Mouse (Mus musculus) hematopoietic stem cell, adult 5-6 weeks (primary cell): ENCODE measurements around the gene Ggct. TPM values are rescaled to one million over a fixed set of nuclear protein-coding genes. Genes with fewer than 3 reads are reported as not detected.

Experiments used
- ATAC-seq, 2 experiments: fragments of 125-278 bp in 1 of 2; replicated peaks in 1 of 2; 2 replicates each; pipeline ENCODE4 v1.8.0; 2016 to 2017; ENCODE audit warnings: inconsistent platforms in 2 of 2, mild to moderate bottlenecking in 2 of 2, moderate number of reproducible peaks in 2 of 2, low read depth in 1 of 2, moderate TSS enrichment in 1 of 2; ENCODE audit not compliant: low FRiP score in 2 of 2, poor library complexity in 2 of 2, severe bottlenecking in 2 of 2, insufficient read depth in 1 of 2, low TSS enrichment in 1 of 2
- total RNA-seq: library from RNA; stranded (forward); fragments of 172-1452, 232-1000 nt; gene quantifications from 2 replicates; pipeline ENCODE4 v1.2.3, GENCODE M21; 2017

The Ggct gene
- 24.8 and 52.7 TPM in 2 replicates for total RNA-seq

DNA sequence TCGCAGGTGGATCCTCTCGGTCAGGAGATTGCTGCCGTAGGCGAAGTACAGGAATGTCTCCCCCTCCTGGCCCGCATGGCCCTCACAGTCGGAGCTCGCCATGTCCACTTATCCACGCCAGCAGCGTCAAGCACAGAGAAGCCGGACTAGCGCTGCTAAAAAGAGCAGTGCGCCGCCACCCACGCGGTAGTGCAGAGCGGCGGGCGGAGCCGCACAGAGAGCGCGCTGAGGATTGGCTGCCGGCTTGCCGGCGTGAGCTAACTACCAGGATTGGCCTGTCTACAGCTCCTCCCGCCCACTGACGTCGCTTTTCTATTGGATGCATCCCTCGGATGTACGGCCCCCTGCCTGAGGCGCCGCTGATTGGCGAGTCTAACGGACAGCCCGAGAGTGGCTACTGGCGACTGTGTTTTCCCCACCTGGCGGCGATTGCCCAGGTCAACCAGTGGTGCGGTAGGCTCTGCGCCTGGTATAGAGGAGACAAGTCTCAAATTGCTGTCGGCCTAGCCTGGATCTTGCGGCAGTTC, at the start of gene Ggct:
Gene Ggct, minus strand, starts transcription at position 217 of the 527 bp plus-strand sequence.
- ATAC-seq: peak; percentile 99

DNA sequence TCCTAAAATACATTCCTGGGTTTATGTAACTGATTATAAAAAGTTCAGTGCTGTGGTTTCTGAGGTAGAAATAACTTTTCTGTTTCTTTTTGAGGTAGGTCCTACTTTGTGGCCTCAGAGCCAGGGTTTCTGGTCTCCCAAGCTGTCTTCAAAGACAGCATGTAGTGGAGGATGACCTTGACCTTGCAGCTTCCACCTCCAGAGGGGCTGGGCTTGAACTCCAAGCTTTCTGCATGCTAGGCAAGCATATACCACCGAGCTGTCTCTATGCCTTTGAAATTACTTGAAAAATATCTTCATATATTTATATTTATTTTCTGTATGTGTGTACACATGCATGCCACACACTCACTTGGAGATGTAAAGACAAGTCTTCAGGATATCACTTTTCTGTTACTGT, 47.3 kb upstream of the Ggct start:
- ATAC-seq: no peak

DNA sequence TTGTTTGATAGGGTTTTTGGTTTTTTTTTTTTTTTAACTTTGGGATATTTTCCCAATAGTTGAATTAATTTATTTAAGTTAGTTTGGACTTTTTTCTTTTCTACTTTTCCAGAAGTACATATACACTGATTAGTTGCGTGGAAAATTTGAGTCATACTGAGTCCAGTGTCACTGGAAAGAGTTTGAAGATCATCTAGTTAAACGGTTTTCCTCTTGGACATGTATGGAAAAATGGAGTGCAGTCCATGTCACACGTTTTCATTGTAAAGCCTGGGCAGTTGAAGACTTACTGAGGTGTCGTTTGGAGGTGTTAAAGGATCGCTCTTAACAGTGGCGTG, 46.7 kb upstream of the Ggct start:
- ATAC-seq: no peak

DNA sequence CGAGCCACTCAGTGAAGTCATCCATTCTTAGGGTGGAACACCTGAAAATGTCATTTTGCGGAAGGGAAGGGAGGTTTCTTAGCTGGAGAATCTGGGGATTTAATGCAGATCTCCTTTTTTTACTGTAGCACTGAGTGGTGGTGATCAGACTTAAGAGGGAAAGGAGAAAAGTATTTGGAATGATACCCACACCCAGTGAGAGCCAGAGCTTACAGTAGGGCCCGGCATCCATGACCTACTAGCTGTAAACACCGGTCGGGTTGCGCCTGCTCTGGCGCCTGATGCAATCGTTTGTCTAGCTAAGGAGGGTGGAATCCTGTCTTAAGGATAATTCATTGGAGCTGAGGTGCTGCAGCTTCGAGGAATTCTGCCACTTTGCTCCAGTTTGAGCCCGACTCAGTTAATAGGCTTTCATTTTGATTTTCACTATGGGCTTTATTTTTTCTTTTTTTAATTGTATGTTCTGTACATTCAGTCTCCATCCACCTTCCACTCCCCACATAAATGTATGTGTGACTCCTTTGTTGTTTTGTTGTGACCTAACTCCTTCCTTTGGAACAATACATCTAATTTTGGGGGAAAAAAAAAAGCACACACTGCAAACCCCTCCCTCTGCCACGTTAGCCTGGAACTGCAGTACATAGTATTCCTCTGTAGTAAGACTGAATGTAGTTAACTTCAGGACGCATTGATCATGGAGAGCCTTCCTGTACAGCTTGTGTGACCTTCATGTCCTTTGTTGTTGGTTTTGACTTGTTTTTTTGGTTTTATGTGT, 46.1 kb upstream of the Ggct start:
- ATAC-seq: no peak

DNA sequence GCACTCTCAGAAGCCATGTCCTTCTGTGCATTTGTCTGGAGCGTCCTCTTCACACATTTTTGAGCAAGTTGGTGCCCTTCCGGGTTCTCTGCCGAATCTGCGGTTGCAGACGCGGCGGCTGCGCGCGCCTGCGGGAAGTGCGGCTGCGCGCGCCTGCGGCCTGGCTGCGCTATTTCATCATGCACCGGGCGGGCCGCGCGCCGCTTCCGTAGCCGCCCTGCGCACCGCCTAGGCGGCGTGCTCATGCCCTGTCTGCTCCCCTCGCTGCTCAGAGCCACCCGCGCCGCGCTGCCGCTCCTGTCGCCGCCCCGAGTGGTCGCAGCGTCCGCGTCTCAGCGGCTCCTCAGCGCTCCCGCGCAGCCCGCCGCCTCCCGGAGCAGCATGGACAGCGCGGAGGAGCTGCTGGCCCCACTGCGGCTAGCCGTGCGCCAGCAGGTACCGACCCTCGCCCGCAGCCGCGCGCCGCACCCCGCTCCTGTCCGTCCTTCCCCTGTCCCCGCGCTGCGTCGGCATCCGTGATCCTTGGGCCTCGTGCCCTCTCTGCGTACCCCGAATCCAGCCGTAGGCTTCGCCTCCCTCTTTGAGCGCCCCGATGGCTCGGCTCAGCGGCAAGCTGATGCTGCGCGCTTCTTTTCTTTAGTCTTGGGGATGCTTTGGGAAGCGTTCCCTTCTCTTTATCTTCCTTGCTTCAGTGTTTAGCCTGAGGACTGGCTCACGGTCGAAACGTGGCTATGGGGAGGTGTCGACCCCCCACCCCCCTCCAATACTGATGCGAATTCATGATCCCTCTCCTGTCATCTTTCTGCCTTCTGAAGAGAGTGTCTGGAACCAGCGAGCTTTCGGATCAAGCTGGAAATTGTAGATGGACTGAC, 45.3 kb upstream of the Ggct start, which contains the start of gene Gars:
Gene Gars, plus strand, starts transcription at position 209 of the 872 bp plus-strand sequence.
- peak; percentile 88 to 90; a peak in 3 of 4 replicates for ATAC-seq

DNA sequence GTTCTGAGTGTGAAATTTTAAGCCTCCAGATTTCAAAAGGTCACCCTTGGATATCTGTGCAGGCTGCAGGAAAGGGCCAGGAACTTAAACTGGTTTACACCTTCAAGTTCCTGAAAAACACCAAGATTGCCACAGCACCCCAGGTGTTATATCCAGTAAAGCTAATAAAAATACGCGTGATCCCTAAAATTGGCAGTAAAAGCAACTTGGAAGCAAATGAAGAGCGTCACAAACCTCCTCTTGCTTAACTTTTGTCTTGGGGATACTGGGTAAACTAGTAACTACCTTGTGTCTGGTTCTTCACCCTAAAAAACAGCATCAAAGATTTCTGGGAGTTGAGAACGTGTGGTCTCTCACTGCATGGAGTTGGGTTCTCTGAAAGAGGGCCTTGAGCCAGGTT, 44.0 kb upstream of the Ggct start:
- no peak for ATAC-seq

DNA sequence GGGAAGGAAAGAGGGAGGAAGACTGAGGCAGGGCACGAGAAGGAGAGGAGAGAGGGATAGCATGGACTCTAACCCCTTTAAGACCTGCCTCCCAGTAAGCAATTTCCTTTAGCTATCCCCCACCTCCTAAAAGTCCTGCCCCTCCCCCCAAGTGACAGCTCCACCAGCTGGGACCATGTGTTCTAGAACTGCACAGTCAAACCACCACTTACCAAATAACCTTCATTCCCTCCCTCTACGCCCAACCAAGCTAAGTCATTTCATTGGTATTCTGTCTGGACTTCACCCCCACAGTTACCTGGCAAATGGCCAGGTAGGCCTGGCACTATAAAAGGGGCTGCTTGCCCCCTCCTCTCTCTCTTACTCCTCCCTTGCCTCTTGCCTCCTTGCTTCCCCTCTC, 34.9 kb upstream of the Ggct start:
- no peak for ATAC-seq

DNA sequence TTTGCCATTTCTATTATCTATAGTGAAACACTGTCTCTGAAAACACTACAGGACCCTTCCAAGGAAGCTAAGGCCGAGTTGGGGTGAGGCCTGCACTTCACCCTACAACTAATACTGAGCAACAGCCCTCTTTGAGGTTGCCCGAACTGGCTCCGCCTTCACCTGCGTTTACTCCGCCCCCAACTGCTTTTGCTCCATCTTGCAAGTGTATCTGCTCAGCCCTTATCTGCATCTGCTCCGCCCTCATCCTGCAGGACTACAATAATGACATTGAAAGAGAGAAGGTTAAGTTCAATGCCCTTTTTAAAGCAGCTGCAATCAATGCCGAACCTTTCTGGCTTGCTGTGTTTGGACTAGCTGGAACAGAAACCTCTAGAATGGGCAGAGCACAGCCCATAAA, 29.1 kb upstream of the Ggct start:
- no peak for ATAC-seq

DNA sequence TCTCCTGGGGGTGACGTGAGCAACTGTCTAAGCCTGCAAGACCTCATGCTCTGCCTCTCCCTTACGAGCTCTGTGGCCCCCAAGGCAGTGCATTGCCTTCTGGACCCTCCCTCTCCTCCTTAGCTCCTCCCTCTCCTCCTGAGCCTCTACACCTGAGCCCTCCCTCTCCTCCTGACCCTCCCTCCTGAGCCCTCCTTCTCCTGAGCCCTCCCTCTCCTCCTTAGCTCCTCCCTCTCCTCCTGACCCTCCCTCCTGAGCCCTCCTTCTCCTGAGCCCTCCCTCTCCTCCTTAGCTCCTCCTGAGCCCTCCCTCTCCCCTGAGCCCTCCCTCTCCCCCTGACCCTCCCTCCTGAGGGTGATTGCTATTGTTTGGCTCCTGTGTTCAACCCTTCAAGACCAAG, 25.7 kb upstream of the Ggct start:
- ATAC-seq: no peak

DNA sequence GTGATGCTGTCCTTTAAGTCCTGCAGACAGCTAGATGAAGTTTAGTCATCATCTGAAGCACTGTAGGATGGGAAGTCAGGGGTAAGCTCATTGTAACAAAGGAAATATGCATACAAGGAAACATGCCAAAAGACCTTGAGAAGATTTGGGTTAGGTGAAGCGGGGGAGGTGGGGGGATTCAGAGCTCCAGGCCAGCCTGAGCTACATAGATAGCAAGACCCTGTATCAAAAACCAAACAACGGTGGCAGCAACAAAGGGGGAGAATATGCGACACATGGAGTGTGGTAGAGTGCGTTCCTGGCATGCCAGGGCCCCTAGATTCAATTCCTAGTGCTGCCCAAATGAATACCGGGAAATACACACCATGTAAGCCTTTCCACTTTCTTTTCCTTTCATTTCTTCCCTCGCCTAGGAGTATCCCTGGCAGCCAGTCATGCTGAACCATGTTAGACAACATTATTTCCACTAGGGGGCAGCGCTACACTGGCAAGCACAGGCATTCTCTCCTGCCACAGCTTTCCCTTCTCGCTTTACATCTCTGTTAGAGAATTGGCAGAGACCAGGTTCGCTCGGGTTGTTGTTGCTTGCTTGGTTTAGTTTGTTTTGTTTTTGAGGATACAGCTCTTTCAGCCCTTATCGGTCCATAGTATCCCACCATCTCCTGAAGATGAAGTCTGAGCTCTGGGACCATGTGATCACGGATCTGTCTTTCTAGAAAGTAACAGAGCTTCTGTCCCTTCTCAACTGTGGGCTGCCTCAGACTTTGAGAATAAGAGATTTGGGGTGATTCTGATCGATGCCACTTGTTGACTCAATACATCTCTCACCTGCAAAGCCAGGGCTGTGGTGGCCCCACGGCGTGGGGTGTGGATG, 24.2 kb upstream of the Ggct start:
- peak; percentile 77 to 85 for ATAC-seq

DNA sequence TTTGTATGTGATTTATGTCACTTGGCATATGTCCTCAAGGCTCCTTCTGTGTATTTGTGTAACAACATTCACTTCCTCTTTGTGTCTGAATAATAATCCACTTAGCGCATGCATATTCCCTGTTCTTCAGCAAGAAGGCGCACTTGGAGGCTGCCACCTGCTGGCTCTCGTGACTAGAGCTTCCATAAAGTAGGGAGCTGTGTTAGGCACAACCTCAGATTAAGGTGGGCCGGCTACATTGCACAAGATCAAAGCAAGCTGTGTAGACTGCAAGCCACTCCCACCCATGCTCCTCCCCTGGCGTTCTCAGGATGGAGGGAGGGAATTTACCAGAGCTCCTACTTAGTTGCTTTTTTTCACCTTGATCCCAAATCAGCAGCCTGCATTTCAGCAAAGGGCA, 23.5 kb upstream of the Ggct start:
- ATAC-seq: peak; percentile 74 to 86

DNA sequence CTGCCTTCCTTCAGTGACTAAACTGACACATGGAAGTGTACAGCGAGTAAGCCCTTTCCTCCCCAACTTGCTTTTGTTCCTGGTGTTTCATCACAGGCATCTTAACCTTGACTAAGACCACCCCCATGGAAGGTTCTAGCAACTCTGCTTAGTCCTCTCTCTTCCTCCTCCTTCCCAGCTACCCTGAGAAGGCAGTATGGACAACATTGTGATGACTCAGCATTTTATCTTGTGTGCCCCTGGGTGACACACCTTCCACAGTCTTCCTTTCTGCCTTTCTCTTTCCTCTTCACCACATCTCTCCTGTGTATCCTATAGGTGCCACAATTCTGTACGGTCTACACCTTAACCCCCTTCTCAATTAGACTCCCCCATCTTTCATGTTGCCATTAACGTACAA, 21.4 kb upstream of the Ggct start:
- no peak for ATAC-seq

DNA sequence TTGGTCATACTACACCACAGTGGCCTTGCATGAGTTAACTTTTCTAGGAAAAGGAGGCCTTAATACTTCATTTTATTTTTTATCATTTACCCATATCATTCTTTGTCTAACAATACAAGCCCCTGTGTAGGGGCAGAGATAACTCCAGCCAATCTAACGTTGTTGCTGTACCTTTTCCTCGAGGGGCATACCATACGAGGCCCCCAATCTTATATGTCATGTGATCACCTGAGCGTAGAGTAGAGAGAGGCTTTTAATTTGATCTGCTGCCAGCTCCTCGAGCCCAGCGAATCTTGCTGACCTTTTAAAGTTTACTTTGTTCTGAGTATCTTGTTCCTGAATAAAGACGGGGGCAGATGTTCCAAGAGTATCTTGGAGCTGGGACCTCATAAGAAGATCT, 19.8 kb upstream of the Ggct start:
- no peak for ATAC-seq

DNA sequence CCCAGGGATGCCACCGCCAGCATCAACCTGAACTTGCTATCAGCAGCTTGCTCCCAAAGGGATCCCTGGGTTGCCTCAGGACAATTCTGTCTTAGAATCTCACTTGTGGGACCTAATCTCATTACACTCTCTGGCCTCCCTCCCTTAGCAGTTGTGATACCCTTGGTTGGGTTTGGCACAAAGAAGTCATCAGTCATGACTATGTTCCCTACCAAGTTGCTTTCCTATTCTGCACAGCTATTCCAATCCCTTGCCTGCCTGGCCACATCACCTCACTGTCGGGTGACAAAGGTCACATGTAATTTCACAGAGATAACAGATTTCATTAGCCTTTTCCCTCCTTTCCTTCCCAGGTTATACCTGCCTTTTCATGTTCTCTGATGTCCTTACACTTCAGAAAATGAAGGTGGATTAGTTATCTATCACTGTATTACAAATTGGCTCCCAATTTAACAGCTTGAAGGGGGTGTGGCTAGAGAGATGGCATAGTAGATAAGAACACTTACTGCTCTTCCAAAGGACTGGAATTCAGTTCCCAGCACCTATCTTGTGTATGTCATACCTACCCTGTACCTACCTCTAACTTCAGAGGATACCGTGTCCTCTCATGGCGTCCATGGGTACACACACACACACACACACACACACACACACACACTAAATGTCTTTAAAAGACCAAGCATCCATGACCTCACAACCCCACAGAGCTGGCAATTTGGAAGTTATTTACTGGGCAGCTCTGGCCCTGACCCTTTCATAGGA, 17.8 kb upstream of the Ggct start:
- ATAC-seq: no peak

DNA sequence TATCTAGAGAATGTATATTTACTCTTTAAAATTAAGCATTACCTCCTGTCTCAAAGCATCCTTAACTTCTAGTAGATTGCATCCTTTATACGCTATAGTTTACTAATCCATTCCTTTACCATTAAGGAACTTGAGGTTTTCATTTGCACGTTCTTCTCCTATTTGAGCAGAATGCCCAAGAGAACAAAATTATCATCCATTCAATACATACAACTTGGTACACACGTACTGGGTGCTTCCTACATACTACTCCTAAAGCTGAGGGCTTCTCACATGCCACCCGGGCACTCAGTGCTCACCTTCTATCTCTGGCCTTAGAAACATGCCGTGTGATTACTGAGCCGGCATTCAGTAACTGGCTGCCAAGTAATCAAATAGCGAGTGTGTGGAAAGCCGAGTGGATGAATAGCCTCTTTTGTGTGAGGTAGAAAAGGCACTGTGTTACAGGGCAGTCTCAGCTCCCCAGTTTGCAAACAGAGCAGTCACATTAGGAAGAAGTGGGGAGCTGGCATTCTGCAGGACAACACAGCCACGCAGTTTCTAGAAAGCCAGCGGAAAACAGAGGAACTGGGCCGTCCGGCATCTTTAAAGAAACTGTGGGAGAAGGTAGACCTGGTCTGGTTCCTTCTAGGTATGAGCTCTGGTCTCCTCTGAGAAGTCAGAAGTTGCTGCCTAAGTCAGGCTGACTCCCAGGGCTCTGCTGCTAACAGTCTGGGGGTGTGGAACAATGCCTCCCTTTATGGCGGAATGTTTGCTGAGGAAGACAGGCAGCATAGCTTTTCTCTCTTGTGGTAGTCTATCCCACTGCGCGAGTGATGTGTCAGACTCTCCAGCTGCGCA, 16.9 kb upstream of the Ggct start:
- ATAC-seq: no peak

DNA sequence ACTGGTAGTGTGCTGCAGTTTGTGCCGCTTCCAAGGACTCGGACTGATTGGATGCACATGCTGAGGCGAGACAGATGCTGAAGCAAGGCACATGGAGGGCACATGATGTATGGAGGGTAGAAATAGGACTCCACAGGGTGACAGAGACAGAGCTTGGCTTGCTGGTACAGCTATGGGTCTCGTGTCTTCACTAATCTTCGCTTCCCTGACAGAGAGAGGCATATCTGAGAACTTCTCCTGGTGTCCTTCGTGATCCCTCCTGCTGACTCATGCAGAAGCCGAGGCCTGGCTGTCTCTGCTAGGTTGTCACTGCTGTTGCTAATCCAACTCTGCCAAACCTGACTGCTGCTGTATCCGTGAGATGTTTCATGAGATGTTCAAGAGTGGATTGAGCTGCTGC, 15.7 kb upstream of the Ggct start:
- ATAC-seq: no peak
